Mouse (Mus musculus) spleen, postnatal 14 days (tissue): ENCODE measurements around the gene Olfr126.

Experiments
- DNase-seq, 2 experiments: peaks; one replicate each; pipeline ENCODE4 v3.0.0; 2021 to 2022; ENCODE audit warnings: low spot score in 2 of 2

Gene Olfr126

DNA sequence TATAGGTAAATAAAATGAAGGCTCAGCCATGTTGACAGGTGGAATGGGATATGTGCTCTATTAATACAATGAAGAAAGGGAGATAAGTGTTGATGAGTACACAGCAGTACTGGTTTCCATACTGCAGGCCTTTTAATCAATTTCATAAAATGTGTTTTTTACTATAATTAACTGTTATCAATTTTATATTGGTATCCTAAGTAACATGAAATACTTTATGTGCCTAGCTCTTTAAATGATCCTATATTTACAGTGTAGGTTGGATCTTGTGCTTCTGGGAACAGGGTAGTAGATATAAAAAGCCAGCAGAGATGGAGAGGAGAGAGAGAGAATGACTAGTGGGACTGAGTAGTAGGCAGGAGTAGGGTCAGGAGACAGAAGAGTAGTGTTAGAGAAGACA, at the start of gene Olfr126:
TSS of gene Olfr126 (plus strand) at position 301 of the 400 bp plus-strand sequence.
- DNase-seq: no peak

DNA sequence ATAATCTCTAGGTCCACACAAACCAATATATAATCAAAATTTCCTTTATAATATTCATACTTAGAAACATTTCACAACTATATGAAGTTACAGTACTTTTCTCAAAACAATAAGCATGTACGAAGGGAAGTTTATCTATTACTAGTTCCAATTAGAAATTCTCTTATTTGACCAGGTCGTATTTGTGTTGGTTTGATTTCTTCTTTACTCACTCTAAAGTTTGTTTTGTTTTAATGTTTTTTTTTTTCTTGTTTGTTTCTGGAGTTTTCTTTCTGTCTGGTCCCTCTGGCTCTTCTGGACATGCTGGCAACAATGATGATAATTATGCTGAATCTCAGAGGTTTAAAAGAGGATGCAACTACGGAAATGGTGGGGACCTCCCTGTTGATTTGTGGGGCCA, 47.7 kb upstream of the Olfr126 start, which contains the start of gene Olfr124:
TSS of gene Olfr124 (plus strand) at position 301 of the 400 bp plus-strand sequence.
- no peak for DNase-seq

DNA sequence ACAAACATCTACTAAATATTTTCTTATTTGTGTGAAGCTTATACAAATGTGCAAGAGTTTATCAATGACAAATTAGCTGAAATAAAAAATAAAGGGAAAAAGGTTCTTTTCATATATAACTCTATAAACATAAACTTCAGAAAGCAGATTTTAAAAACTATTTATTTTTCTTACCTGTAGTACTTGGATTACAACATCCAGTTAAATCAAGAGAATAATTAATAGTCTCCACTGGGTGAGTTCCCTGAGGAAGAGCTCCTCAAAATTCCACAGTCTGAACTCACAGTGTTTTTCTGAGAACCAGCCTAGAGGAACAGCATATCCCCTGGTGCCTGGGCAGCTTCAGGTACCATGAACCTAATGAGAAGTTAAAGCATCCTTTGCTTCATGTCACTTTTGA, 14.6 kb upstream of the Olfr126 start, which contains the start of gene Olfr125:
TSS of gene Olfr125 (plus strand) at position 301 of the 400 bp plus-strand sequence.
- no peak for DNase-seq

DNA sequence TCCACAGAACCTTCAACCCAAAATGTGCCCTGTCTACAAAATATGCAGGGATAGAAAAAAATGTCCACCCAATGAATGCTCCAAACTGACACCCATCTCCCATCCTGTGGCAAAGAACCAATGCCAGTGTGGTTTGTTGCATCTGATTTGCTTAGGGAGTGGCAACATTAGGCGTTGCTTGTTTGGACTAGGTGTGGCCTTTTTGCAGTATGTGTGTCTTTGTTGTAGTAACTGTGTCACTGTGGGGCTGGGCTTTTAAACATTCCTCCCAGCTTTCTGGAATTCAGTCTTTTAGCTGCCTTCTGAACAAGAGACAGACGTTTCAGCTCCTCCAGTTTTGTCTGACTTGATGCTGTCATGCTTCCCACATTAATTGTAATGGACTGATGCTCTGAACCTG, 16.6 kb downstream of the Olfr126 start:
- DNase-seq: no peak

DNA sequence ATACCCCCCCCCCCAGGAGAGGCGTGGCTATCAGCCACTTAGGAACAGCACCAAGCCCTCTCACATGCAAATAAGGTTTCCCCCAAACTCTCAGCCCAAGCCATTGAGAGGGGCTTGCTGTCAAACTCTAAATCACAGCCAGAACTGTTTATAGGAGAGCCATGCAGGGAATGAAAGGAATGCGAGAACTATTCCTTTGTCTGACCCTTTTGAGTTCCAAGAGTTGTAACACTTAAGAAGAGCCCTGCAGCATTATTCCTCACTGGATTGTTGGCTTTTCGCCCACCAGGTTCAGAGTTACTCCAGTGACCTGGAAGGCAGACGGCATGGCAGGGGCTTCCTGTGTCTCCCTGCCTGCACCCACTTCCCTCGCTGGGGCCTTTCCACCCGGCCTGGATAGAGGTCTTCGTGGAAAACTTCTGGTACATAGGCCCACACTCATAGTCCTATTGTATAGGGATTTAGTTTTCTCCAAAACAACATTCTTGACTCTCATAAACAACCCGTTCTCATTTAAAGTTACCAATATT, 22.5 kb downstream of the Olfr126 start:
- DNase-seq: no peak

DNA sequence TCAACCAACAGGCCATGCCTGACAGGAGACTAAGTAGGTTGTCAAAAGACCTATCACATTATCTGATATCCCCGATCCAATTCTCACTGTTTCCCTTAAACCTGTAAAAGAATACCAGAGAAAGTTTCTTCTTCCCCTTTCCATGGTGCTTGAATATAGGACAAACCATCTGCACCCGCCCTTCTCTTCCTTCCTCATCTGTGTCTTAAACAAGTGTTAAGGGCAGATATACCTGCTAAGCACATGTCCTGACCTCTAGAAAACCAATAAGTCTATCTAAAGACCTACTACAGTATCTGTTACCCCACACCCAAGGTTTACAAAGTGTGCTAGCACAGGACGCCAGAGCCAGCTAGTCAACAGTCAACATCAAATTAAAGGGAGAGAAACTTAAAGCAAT, 26.5 kb downstream of the Olfr126 start:
- DNase-seq: no peak

DNA sequence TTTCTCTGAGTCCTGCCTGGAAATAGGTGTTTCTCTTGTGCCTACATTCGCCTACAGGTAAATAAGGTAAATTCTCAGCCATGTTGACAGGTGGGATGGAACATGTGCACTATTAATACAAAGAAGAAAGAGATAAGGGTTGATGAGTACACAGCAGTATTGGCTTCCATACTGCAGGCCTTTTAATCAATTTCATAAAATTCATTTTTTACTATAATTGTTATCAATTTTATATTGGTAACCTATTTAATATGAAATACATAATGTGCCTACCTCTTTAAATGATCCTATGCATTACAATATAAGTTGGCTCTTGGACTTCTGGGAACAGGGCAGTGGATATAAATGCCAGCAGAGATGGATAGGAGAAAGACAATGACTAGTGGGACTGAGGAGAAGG, 52.9 kb downstream of the Olfr126 start, which contains the start of gene Olfr127:
TSS of gene Olfr127 (plus strand) at position 301 of the 400 bp plus-strand sequence.
- no peak for DNase-seq
